8 mouse cellular contexts compared by ENCODE assay signal in genomic region chr5:53213711-53214352, GRCm38 (mm10). TPM values are rescaled to one million over a fixed set of nuclear protein-coding genes. Genes with fewer than 3 reads are reported as not detected.
DNase-seq lines count a peak whose midpoint lies in the region; ATAC-seq and TF ChIP-seq lines count a peak whose summit lies in the region.

Sel1l3 (minus strand) TSS chr5:53213927.

- H3K27ac ChIP-seq in forebrain, embryonic 12.5 days, result peak within 1 kb of the TSS; percentile 86
- peak within 1 kb of the TSS; percentile 68 for H3K27ac ChIP-seq in hindbrain, embryonic 14.5 days
- H3K27ac ChIP-seq in midbrain, embryonic 11.5 days (ENCODE audit: low read depth, low read length), result no peak within 1 kb of the TSS

- peak within 1 kb of the TSS; percentile 96 for H3K4me2 ChIP-seq in forebrain, embryonic 12.5 days
- H3K4me2 ChIP-seq in hindbrain, embryonic 14.5 days (replicated peaks), result peak within 1 kb of the TSS; percentile 89
- H3K4me2 ChIP-seq in midbrain, embryonic 11.5 days, result peak within 1 kb of the TSS; percentile 99

- TF ChIP-seq POLR2A in brain, embryonic 14.5 days (IDR thresholded peaks at IDR 0.05; ENCODE audit: borderline replicate concordance, extremely low read depth, insufficient read depth, insufficient read length, poor library complexity, severe bottlenecking), result no peak

- ATAC-seq in forebrain, embryonic 12.5 days (ENCODE audit: low FRiP score), result peak; percentile 70
- peak; percentile 53 for ATAC-seq in hindbrain, embryonic 14.5 days (ENCODE audit: low FRiP score)
- peak; percentile 73 for ATAC-seq in midbrain, embryonic 11.5 days (ENCODE audit: low FRiP score)
- no peak for ATAC-seq in CD4-positive, CD25-positive, alpha-beta regulatory T cell, adult 4 months

- peak; percentile 87 for DNase-seq in heart, adult 11 months
- no peak for DNase-seq in heart, adult 9 months (ENCODE audit: low spot score in 2 of 2)
- DNase-seq in brain, embryonic 14.5 days (ENCODE audit: low read depth), result peak; percentile 86
- peak; percentile 50 for DNase-seq in hindbrain, embryonic 14.5 days (ENCODE audit: low spot score)
- no peak for DNase-seq in left cerebral cortex, postnatal 14 days (ENCODE audit: low spot score in 2 of 2)
- DNase-seq in midbrain, embryonic 11.5 days (ENCODE audit: low spot score, missing footprints), result peak; percentile 93

- peak within 1 kb of the TSS; percentile 72 for H3K4me3 ChIP-seq in forebrain, embryonic 12.5 days (replicated peaks)
- H3K4me3 ChIP-seq in hindbrain, embryonic 14.5 days (replicated peaks; ENCODE audit: low read length), result peak within 1 kb of the TSS; percentile 61
- H3K4me3 ChIP-seq in midbrain, embryonic 11.5 days (ENCODE audit: low read depth, low read length), result peak within 1 kb of the TSS; percentile 66

- peak within 1 kb of the TSS; percentile 83 for H3K9ac ChIP-seq in forebrain, embryonic 12.5 days
- H3K9ac ChIP-seq in hindbrain, embryonic 14.5 days, result peak within 1 kb of the TSS; percentile 87
- H3K9ac ChIP-seq in midbrain, embryonic 11.5 days (ENCODE audit: low read length), result peak within 1 kb of the TSS; percentile 67

- no peak for TF ChIP-seq CTCF in brain, embryonic 14.5 days (IDR thresholded peaks at IDR 0.05; ENCODE audit: borderline replicate concordance, extremely low read depth, insufficient read depth, insufficient read length)

- H3K4me1 ChIP-seq in forebrain, embryonic 12.5 days, result peaks cover 39% of the 10 kb centered on the region
- H3K4me1 ChIP-seq in hindbrain, embryonic 14.5 days (replicated peaks; ENCODE audit: control insufficient read depth, insufficient read depth, low read length), result peaks cover 14% of the 10 kb centered on the region
- peaks cover 10% of the 10 kb centered on the region for H3K4me1 ChIP-seq in midbrain, embryonic 11.5 days (ENCODE audit: control insufficient read depth, insufficient read depth, low read length)

- intact Hi-C loops in left cerebral cortex, postnatal 14 days (cut with DNase I), result loop anchor here (5.0 kb wide), 1 partner anchor 67 kb away; no protein-coding TSS in a partner anchor

- WGBS in forebrain, embryonic 12.5 days, result under 1% methylated on average over 24 of the region's 29 CpGs
- 2% methylated on average over 24 of the region's 29 CpGs for WGBS in hindbrain, embryonic 14.5 days
- WGBS in midbrain, embryonic 11.5 days, result 1% methylated on average over 26 of the region's 29 CpGs

- no peaks in the 10 kb centered on the region for H3K36me3 ChIP-seq in forebrain, embryonic 12.5 days (replicated peaks)
- no peaks in the 10 kb centered on the region for H3K36me3 ChIP-seq in hindbrain, embryonic 14.5 days (replicated peaks; ENCODE audit: control insufficient read depth, insufficient read depth)
- no peaks in the 10 kb centered on the region for H3K36me3 ChIP-seq in midbrain, embryonic 11.5 days (ENCODE audit: control insufficient read depth, insufficient read depth, low read length)

- no peaks in the 10 kb centered on the region for H3K9me3 ChIP-seq in forebrain, embryonic 12.5 days
- H3K9me3 ChIP-seq in hindbrain, embryonic 14.5 days (ENCODE audit: control insufficient read depth, low read length), result no peaks in the 10 kb centered on the region
- H3K9me3 ChIP-seq in midbrain, embryonic 11.5 days (ENCODE audit: control insufficient read depth, low read length), result no peaks in the 10 kb centered on the region

- H3K27me3 ChIP-seq in forebrain, embryonic 12.5 days, result peaks cover 32% of the 10 kb centered on the region
- H3K27me3 ChIP-seq in hindbrain, embryonic 14.5 days (ENCODE audit: control insufficient read depth, insufficient read depth, low read length), result 0 out of 2 replicates have a peak, but pooled peaks cover 6% of the 10 kb centered on the region
- H3K27me3 ChIP-seq in midbrain, embryonic 11.5 days (ENCODE audit: control insufficient read depth, insufficient read depth, low read length), result peaks cover 14% of the 10 kb centered on the region

RNA-seq across cellular contexts. Expression of gene Sel1l3, which starts in this region (rescaled TPM):
- polyA plus RNA-seq in brain, embryonic 14.5 days (2012; rRNA removed), result 15.5 and 17.3 TPM in 2 replicates
- 9.7 and 10.9 TPM in 2 replicates for polyA plus RNA-seq in forebrain, embryonic 12.5 days (2016; fragmentation: Nextera tagmentation; extraction: Ambion mirVana)
- 7.7 and 8.2 TPM in 2 replicates for polyA plus RNA-seq in hindbrain, embryonic 14.5 days (2014; fragmentation: Nextera tagmentation; extraction: Ambion mirVana)
- 10 to 100 TPM; 78.7 to 95.4 TPM for total RNA-seq in left cerebral cortex, postnatal 14 days (2021)
- polyA plus RNA-seq in midbrain, embryonic 11.5 days (2014; fragmentation: Nextera tagmentation; extraction: Ambion mirVana), result 1.4 and 1.8 TPM in 2 replicates
- under 1 TPM in 1 of 2 experiments, not detected in 1; 0.09 TPM for polyA plus RNA-seq in CD4-positive, CD25-positive, alpha-beta regulatory T cell, adult 4 months (2017; shearing (Covaris generic))

Comparison
In these comparisons a context has a peak if more than half of its experiments do, and no peak if none do; other contexts are left out.
1. DNase-seq: peak in heart, adult 11 months (single experiment), brain, embryonic 14.5 days (single experiment), hindbrain, embryonic 14.5 days (single experiment) and midbrain, embryonic 11.5 days (single experiment); none in heart, adult 9 months (0 of 2) and left cerebral cortex, postnatal 14 days (0 of 2).
2. Peak in every context shown above with its lines, with median percentiles within 50 percentile points of each other: H3K4me2 ChIP-seq, H3K4me3 ChIP-seq and H3K9ac ChIP-seq.